Mouse (Mus musculus): Measurements from ENCODE around the gene Sp140.
"Not testable (repeated sequence)": the region's sequence is repeated elsewhere in the genome, so short reads cannot be mapped to it uniquely, and the experiment has no call there.

The Sp140 gene

DNA sequence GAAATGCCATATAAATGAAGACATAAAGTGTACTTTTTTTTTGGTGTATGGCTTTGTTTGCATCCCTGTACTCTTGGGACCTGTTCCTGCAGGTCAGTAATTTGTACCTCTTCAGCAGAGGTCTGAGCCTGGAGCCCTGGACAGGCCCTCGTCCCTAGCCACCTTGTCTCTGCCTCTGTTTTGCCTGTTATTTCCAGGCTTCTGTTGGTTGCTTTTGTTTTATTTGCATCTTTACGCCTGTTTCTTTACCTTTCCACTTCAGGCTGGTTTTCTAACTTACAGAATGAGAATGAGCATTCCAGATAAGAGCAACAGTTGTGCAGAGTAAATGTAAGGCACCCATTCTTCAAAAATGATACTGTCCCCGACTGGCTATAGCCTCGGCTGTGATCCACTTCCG, at the start of gene Sp140:
TSS of gene Sp140 (plus strand) at position 301 of the 400 bp plus-strand sequence.
- not testable (repeated sequence) for DNase-seq (ENCODE audit: low spot score in 2 of 2)

DNA sequence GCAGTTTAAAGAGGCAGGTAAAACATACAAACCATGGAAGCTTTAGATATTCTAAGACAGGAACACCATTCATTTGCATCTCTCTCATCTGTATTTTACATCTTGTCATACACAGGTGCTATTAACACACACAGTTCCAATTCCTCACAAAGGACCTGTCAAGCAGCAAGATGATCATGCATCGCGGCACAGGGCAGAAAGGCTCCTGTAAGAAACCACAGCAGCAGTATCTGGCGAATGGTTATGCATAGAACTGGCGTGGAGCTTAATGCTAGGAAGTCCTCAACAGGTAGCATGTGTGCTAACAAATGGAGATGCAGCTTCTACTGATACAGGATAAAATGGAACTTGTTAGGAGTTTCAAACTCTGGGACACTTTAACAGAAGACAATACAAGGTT, 44.9 kb upstream of the Sp140 start:
- DNase-seq (ENCODE audit: low spot score in 2 of 2), result peak in 1 of 2 experiments; percentile 22

DNA sequence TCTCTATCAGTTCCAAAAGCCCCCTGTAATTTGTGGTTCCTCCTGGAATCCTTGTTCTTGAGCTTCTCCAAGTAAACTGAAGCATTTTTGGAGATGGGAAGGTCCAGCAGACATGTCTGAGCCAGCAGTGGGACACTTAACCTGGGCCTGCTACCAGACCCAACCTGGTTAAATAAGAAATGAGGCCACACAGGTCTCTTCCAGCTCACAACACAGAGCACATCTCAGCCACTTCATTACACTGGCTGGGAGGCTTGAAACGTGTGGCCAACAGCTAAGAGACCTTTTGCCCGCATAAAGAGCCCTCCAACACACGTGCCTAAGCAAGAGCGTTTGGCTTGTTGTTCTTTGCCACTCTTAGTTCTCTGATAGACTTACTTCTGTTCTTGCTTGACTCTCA, 26.6 kb upstream of the Sp140 start:
- DNase-seq (ENCODE audit: low spot score in 2 of 2), result not testable (repeated sequence)

DNA sequence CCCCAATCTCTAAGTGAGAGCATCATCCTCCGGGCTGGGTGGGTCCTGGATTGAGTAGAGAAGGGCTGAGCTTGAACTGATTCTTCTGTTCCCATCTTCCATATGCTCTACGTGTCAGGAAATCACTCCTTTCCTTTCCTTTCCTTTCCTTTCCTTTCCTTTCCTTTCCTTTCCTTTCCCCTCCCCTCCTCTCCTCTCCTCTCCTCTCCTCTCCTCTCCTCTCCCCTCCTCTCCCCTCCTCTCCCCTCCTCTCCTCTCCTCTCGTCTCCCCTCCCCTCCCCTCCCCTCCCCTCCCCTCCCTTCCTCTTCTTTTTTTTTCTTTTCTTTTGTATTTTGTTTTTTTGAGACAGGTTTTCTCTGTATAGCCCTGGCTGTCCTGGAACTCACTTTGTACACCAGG, 24.8 kb upstream of the Sp140 start, which contains the start of gene G530012D18Rik:
TSS of gene G530012D18Rik (plus strand) at position 301 of the 400 bp plus-strand sequence.
- DNase-seq (ENCODE audit: low spot score in 2 of 2), result not testable (repeated sequence)

DNA sequence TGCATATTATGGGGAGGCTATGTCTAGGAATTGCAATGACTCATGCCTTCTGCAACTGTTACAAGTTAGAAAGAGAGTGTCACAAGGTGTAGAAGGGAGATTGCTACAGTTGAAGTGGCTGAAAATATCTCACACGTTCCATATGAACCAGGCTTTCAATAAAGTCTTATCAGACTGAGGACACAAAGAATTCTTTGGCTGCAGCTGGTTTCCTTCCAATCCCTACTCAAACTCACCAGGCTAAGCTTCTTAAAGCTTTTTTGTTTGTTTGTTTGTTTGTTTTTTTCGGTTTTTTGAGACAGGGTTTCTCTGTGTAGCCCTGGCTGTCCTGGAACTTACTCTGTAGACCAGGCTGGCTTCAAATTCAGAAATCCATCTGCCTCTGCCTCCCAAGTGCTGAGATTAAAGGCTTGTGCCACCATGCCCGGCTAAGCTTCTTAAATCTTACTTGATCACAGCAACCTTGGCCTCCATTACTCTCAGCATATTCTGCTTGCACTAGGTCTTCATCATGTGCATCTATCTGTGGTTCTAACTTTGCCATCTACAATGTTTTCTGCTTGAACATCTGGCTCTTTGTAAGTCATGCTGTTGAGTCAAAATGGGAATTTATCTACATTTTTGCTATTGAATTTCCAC, 21.7 kb upstream of the Sp140 start:
- DNase-seq (ENCODE audit: low spot score in 2 of 2), result not testable (repeated sequence)

DNA sequence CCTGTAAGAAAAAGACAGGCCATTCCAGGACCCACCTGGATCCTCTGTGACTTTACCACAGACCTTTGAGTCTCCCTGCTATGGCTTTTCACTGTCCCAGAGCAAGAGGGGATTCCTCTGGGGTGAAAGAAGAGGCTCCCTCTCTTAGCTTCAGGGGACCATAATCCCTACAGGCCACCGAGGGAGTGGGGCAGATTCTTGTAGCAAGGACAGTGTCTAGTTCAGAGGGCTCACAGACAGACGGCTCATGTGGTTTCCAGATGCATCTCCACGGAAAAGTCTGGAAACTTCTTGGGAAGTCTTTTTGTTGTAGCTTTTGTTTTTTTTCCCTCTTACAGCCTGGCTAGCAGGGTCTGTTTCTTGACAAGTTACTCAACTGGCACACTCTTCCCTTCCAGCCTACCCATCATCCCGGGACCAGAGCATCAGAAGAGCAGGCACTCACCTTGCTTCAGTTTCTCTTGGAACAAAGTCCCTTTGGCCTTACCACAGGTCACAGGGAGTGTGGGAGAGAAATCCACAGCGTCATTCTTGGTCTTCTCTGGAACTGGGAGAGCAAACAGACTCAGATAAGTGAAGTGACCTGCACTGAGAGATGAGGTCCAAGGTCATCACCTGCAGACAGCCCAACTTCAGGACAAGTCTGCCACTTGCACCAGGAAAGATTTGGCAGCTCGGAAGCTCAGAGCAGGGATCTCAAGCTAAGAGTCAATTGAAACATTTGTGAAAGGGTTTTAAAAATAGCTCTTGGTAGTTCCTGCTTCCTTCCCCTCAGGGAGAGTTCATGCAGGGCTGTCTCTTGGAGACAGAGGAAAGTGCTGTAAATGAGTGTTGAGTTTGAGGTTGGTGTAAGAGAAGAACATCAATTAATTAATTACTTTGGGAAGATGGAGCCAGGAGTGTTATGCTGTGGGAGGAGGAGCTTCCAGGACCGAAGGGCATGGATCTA, 20.7 kb upstream of the Sp140 start:
- not testable (repeated sequence) for DNase-seq (ENCODE audit: low spot score in 2 of 2)

DNA sequence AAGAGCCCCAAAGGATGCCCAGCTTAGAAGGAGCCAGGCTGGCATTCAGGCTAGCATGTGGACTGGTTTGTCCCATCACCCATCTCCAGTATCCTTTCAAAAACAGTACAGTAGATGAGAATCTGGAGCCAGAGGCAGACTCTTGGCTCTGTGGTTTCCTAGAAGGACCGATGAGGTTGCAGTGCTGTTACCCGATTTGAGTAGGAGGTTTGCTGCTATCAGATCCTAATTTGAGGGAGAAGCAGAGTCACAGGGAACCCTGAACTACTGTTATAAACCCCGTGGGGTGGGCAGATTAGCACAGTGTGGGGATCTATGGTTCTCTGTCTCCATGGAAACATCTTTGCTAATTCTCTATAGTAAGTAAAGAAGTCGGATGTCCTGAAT, 20.0 kb upstream of the Sp140 start:
- not testable (repeated sequence) for DNase-seq (ENCODE audit: low spot score in 2 of 2)

DNA sequence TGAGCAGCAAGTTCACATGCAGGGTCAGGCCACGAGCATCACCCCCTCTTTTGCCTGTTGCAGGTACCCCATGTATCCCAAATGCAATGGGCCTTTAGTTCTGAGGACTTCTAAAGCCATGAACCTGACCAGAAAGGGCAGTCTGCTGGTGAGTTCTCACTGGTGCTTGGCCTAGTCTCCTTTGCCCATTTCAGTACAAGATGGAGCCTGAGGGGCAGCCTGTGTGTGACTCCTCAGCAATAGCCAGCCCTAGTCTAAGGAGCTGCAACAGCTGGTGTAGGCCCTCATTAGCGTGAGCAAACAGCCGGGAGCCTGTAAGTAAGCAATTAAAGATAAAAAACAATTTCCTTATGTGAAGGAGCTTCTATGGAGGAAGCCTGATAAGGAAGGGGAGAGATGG, 19.6 kb upstream of the Sp140 start:
- DNase-seq (ENCODE audit: low spot score in 2 of 2), result not testable (repeated sequence)

DNA sequence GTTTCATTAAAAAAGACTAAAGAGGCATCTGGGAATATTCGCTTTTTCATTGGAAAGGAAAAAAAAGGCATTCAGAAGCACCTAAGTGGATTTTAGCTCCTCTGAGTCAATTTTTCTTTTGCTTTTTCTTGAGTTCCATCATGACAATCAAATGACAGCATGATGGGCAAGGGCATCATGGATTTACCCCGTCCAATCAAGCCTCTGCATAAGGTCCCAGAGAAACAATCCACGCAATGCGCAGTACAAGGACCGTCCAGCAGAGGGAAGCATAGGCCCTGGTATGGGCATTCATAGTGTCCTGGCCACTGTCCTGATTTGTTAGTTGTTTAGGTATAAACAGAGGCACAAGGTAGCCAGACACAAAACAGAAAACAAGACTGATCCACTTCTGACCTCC, 18.7 kb upstream of the Sp140 start:
- not testable (repeated sequence) for DNase-seq (ENCODE audit: low spot score in 2 of 2)

DNA sequence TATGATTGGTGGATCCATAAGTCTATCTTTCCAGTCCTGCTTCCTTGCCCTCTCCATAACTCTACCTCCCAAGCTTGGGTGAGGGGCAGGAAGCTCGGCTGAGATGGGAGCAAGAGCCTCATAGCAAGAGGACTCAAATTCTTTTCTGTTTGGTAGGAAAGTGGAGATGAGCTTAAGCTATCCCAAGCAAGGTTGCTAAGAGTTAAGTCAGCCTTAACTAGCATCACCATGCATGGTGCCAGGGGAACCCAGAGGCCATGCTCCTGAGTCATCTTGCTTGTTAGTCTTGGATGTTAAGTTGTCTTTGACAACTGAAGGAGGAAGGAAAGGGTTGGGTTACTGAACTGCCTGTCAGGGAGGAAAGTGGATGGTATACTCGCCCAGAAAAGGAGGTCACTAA, 11.5 kb upstream of the Sp140 start:
- DNase-seq (ENCODE audit: low spot score in 2 of 2), result not testable (repeated sequence)

DNA sequence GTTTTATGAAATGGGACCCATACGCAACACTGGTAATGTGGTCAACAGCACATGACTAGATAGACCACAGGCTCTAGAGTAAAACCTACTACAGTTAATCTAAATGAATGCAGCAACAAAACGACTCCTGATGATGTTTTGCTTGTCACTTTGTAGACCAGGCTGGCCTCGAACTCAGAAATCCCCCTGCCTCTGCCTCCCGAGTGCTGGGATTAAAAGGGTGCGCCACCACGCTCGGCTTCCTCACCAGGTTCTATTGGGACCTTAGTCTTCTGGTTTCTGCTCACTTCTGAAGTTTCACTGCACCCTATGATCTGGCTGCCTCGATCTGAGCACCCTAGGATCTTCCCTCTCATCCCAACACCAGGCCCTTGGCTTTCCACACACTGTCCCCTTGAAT, 7.7 kb upstream of the Sp140 start:
- not testable (repeated sequence) for DNase-seq (ENCODE audit: low spot score in 2 of 2)

DNA sequence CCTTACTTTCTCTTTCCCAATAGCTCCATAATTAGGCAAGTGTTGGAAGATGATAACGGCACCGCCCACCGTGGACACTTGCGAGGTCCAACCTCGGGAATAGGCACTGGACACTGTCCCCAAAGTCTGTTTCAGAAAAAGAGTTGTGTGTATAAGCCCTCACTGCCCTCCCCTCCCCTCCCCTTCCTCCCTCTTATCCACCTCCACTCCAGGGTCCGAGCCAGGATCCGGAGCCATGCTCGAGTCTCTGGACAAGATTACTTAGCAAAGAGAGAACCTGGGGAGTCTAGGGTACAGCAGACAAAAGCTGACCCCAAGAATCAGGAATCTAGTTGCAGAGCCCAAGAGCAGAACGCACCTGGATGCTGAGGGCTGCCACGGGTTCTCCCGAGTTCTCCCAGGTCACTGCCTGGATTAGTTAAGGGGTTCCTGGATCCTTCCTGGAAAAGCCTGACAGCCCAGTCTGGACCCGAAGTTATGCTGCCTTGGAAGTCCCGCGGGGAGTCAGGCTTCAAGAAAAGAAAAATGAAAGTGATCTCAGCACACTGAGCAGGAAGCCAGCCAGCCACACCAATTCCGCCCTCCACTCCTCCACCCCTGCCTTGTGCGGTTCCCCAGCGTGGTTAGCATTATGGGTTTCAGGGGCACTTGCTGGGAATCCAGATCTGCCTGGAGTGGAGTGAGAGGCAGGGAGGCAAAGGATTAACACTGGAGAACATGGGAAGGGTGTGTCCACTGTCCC, 1.7 kb upstream of the Sp140 start, which contains the start of gene Sp110:
TSS of gene Sp110 (minus strand) at position 547 of the 742 bp plus-strand sequence.
- DNase-seq (ENCODE audit: low spot score in 2 of 2), result peak in 1 of 2 experiments; percentile 39

DNA sequence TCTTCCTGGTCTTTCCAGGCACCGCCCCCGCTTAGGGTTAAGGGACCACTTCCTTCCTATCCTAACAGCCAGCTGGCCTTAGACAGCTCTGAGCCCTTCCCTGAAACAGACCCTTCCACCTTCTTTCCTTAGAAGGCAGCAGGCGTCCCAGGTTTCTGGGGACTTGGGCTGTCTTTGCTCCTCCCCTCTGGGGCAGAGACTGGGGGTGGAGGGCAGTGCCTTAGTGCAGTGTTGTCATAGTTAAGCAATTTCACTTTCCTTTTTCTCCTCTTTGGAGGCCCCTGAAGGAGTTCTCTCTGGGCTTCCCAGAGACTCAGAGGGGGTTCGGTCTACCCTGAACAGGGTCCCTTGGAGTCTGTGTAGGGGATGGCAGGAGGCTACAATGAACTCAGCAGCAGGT, 616 bp downstream of the Sp140 start:
- DNase-seq (ENCODE audit: low spot score in 2 of 2), result peak; percentile 45 to 59

DNA sequence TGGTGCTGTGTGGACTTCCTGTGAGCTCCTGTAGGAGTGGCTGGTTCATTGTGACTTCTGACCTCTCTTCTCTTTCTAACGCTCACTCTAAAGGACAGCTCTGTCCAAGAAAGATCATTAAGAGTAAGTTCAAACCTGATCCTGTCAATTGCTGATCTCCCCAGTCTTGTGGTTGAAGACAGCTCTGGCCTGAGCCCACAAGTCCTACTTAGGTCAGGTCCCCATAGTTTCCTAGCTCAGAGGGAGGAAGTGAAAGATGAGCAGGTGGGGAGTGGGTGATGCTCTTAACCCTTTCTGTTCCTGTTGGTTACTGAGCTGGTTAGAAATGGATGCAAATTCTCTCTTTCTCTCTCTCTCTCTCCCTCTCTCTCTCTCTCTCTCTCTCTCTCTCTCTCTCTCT, 4.2 kb downstream of the Sp140 start:
- DNase-seq (ENCODE audit: low spot score in 2 of 2), result not testable (repeated sequence)

DNA sequence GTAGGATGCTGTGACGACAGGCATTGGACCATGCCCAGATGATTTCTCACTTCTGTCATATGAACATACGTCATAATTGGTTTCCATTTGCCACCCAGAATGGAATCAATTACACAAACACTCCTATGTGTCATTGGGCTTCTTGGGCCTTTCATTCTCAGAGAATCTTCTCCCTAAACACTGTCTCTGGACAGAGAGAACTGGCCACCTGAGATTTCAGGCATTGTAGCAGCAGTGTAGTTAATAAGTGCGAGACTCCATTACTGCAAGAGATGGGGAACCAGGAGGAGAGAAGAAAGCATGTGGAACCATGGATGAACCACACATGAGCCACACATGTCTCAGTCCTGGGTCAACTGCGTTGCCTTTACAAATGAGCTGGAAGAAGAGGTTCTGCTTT, 8.2 kb downstream of the Sp140 start:
- DNase-seq (ENCODE audit: low spot score in 2 of 2), result not testable (repeated sequence)

DNA sequence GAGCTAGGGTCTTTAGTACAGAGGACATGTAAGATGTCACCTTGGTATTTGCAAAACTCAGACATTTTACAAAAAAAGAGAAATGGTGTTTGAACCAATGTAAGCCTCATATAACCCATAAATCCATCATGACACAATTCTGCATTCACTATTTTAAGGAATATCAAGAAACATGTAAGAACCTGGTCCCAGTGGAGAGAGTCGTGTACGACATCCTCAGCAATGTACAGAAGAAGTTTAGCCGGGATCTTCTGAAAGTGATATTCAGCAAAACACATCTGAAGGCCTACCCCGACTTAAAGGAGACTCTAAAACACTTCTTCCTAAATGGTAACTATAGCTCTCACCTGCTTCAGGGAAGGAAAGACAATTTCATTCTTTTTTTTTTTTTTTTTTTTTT, 10.4 kb downstream of the Sp140 start:
- not testable (repeated sequence) for DNase-seq (ENCODE audit: low spot score in 2 of 2)

DNA sequence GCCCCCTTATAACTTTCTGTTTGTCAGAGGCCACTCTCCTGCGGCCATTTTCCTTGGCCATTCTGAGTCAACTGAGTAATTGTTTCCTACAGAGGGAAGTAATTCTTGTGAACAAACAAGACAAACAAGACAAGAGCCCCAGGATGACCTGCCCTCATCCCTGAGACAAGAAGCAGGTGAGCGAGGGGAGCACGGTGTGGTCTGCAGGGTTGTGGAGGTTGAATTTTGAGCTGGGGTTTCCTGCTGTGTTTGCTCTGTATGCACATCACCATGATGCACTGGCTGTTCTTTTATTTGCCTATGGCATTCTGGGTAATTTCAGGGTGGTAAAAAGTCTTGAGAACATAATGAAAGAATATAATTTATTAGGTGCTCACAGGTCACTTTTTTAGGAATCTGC, 14.9 kb downstream of the Sp140 start:
- not testable (repeated sequence) for DNase-seq (ENCODE audit: low spot score in 2 of 2)

DNA sequence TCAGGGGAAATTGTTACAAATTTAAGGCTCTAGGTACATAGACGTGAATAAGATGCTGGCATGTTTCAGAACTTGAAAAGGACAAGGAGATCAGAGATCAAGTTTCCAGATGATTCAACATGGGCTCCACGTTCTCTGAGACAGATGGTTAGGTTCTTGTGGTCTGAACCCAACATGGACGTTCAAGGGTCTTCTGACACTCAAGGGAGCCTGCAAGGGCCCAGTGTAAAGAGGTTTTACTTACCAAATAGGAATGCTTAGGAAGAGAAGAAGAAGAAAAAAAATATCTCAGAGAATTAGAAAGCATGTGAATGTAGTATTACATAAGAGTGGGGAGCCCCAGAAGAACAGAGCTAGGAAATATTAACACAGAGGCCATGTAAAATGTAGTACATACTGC, 15.6 kb downstream of the Sp140 start:
- not testable (repeated sequence) for DNase-seq (ENCODE audit: low spot score in 2 of 2)

DNA sequence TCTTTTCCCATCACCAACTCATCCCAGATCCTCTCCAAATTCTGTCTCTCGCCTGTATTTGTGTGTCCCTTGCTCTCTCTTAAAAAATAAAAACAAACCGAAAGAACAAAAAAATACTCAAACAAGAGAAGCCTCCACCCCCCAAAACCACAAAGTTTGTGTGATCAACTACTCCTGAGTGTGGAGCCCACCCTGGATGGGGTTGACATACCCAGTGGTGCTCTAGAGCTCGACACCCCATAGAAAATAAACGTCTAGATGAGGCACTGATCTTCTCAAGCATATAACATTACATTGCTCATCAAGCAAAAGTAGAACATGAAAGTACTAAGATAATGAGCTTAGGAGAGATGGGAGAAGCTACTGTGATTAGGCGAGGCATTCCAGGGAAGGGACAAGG, 17.0 kb downstream of the Sp140 start:
- DNase-seq (ENCODE audit: low spot score in 2 of 2), result not testable (repeated sequence)

DNA sequence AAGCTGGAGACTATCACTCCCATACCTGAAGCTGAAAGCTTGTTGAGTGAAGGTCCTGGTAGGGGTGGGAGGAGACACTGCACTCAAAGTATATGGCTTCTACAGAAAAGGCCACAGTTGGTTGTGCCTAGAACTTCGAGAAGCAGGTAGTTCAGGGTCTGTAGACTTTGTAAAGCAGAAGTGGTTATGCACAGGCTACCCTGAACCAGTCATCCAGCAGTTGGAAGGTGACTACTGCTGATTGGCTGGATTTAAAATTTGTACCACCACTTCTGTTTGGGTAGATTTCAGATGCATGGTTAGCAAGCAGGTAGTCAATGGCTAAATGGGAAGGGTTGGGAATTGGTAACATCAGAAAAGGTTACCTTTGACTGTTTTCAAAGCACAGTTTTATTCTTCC, 18.5 kb downstream of the Sp140 start:
- not testable (repeated sequence) for DNase-seq (ENCODE audit: low spot score in 2 of 2)

DNA sequence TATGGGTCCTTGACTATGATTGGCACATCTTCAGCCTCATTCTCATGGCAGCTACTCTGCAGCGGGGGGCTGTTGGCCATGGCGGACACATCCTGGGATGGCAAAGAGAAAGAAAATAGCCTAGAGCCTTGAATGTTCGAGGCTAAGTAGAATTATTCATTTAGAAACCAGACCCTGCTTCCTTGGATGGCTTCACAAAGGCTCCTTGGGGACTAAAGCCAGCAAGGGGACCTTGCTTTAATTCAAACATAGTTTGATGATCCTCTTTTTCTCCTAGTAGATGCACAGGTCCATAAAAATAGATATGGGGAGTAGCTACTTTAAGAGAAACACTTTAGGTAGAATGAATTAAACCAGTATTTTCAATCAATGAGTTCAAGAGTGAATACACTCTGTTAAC, 36.8 kb downstream of the Sp140 start:
- DNase-seq (ENCODE audit: low spot score in 2 of 2), result not testable (repeated sequence)

DNA sequence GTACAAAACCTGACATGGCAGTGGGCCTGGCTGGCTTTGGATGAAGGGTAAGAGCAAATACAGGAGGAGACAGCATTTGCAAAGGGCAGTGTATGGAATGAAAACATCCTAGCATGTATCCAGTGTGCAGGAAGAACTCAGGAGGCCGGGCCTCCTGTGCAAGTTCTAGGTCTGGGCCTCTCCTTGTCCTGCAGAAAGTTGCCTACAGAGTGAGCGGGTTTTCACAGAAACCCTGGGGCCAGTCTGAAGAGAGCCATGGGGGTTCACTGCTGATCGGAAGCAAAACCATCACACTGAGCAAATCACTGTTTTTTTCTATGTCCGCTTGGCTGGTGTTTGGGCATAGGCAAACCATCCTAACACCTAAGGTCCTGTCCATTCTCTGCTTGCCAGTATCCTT, 38.0 kb downstream of the Sp140 start:
- peak in 1 of 2 experiments; percentile 30 for DNase-seq (ENCODE audit: low spot score in 2 of 2)
